Comparison of ENCODE assay signal across 8 mouse cellular contexts in genomic region chr7:140844905-140845665, GRCm38 (mm10). TPM values are rescaled to one million over a fixed set of nuclear protein-coding genes. Genes with fewer than 3 reads are reported as not detected.
A peak's percentile ranks its signal among the peaks of the same experiment; 100 is the strongest.
DNase-seq lines count a peak whose midpoint lies in the region; ATAC-seq and TF ChIP-seq lines count a peak whose summit lies in the region.

Gene Scgb1c1, plus strand, starts transcription at chr7:140845547.

- H3K4me1 ChIP-seq in heart, embryonic 15.5 days (replicated peaks), result peaks cover 12% of the 10 kb centered on the region
- H3K4me1 ChIP-seq in liver, embryonic 12.5 days, result no peaks in the 10 kb centered on the region

- TF ChIP-seq CTCF in brain, embryonic 14.5 days (IDR thresholded peaks at IDR 0.05; ENCODE audit: borderline replicate concordance, extremely low read depth, insufficient read depth, insufficient read length), result peak; percentile 88

- peak; percentile 60 for ATAC-seq in erythroid progenitor cell, adult 5-6 weeks (replicated peaks; ENCODE audit: low FRiP score, poor library complexity, severe bottlenecking)
- peak; percentile 63 for ATAC-seq in heart, embryonic 15.5 days (replicated peaks; ENCODE audit: insufficient number of reproducible peaks, insufficient read depth, low FRiP score, low read depth)
- peak; percentile 70 for ATAC-seq in liver, embryonic 12.5 days

- no peaks in the 10 kb centered on the region for H3K9me3 ChIP-seq in heart, embryonic 15.5 days (replicated peaks)
- no peaks in the 10 kb centered on the region for H3K9me3 ChIP-seq in liver, embryonic 12.5 days (replicated peaks)

- no peak for TF ChIP-seq POLR2A in brain, embryonic 14.5 days (IDR thresholded peaks at IDR 0.05; ENCODE audit: borderline replicate concordance, extremely low read depth, insufficient read depth, insufficient read length, poor library complexity, severe bottlenecking)

- peaks cover 46% of the 10 kb centered on the region for H3K27me3 ChIP-seq in heart, embryonic 15.5 days
- H3K27me3 ChIP-seq in liver, embryonic 12.5 days (replicated peaks), result peaks cover 54% of the 10 kb centered on the region

- WGBS in heart, embryonic 15.5 days, result 27% methylated on average over 14 of the region's 14 CpGs
- 28% methylated on average over 14 of the region's 14 CpGs for WGBS in liver, embryonic 12.5 days (ENCODE audit: insufficient replicate concordance)

- no peaks in the 10 kb centered on the region for H3K36me3 ChIP-seq in heart, embryonic 15.5 days
- H3K36me3 ChIP-seq in liver, embryonic 12.5 days, result no peaks in the 10 kb centered on the region

- H3K4me2 ChIP-seq in heart, embryonic 15.5 days, result no peak within 1 kb of the TSS
- no peak within 1 kb of the TSS for H3K4me2 ChIP-seq in liver, embryonic 12.5 days

- H3K9ac ChIP-seq in heart, embryonic 15.5 days, result no peak within 1 kb of the TSS
- H3K9ac ChIP-seq in liver, embryonic 12.5 days, result no peak within 1 kb of the TSS

- H3K4me3 ChIP-seq in heart, embryonic 15.5 days, result no peak within 1 kb of the TSS
- no peak within 1 kb of the TSS for H3K4me3 ChIP-seq in liver, embryonic 12.5 days

- peak; percentile 84 for DNase-seq in CD4-positive helper T cell, adult 2 months (ENCODE audit: low read depth, low spot score)
- DNase-seq in brain, embryonic 14.5 days (ENCODE audit: low read depth), result peak; percentile 91
- DNase-seq in kidney, postnatal 10 days, result peak; percentile 95
- DNase-seq in naive thymus-derived CD4-positive, alpha-beta T cell, adult 2 months (ENCODE audit: low read depth), result peak; percentile 93
- peak; percentile 87 to 97 for DNase-seq in spleen, postnatal 4 days (ENCODE audit: low spot score in 2 of 2)

- no peak within 1 kb of the TSS for H3K27ac ChIP-seq in heart, embryonic 15.5 days
- no peak within 1 kb of the TSS for H3K27ac ChIP-seq in liver, embryonic 12.5 days

RNA-seq across cellular contexts. Expression of gene Scgb1c1, which starts in this region (rescaled TPM):
- polyA plus RNA-seq in brain, embryonic 14.5 days (2012; rRNA removed), result 0.23 TPM in 1 of 2 replicates, not detected in the other
- not detected in 2 replicates for total RNA-seq in erythroid progenitor cell, adult 5-6 weeks (2015; ENCODE audit: low replicate concordance)
- total RNA-seq in erythroid progenitor cell, adult 5-6 weeks (2017; ENCODE audit: low replicate concordance), result not detected in 2 replicates
- 0.36 TPM in 1 of 2 replicates, not detected in the other for polyA plus RNA-seq in heart, embryonic 15.5 days (2015; fragmentation: Nextera tagmentation; extraction: Ambion mirVana)
- not detected in 2 replicates for polyA plus RNA-seq in liver, embryonic 12.5 days (2016; fragmentation: Nextera tagmentation; extraction: Ambion mirVana)

Comparison
In these comparisons a context has a peak if more than half of its experiments do, and no peak if none do; other contexts are left out.
1. Peak in DNase-seq in brain, embryonic 14.5 days; RNA of the gene not detected or under 1 TPM.
2. Peak in ATAC-seq in erythroid progenitor cell, adult 5-6 weeks; RNA of the gene not detected or under 1 TPM.
3. Peak in ATAC-seq in heart, embryonic 15.5 days; RNA of the gene not detected or under 1 TPM.
4. Peak in ATAC-seq in liver, embryonic 12.5 days; RNA of the gene not detected or under 1 TPM.